In genomic region chr6:128308311-128308710, GRCm38 (mm10) we compare ENCODE assay signal across 8 mouse cellular contexts. TPM values are rescaled to one million over a fixed set of nuclear protein-coding genes. Genes with fewer than 3 reads are reported as not detected.
DNase-seq lines count a peak whose midpoint lies in the region; ATAC-seq lines count a peak whose summit lies in the region.

No protein-coding gene starts in this region.

- no peaks in the 10 kb centered on the region for H3K9me3 ChIP-seq in midbrain, embryonic 10.5 days (replicated peaks)
- no peaks in the 10 kb centered on the region for H3K9me3 ChIP-seq in midbrain, embryonic 15.5 days
- H3K9me3 ChIP-seq in embryonic facial prominence, embryonic 11.5 days (replicated peaks; ENCODE audit: control insufficient read depth, low read length), result no peaks in the 10 kb centered on the region
- no peaks in the 10 kb centered on the region for H3K9me3 ChIP-seq in midbrain, embryonic 12.5 days

- H3K27me3 ChIP-seq in midbrain, embryonic 10.5 days (ENCODE audit: low read depth, poor library complexity, severe bottlenecking), result 0 out of 2 replicates have a peak, but pooled peaks cover 3% of the 10 kb centered on the region
- H3K27me3 ChIP-seq in midbrain, embryonic 15.5 days (replicated peaks), result no peaks in the 10 kb centered on the region; the same call in 1 of the 2 replicates
- H3K27me3 ChIP-seq in embryonic facial prominence, embryonic 11.5 days (ENCODE audit: control insufficient read depth, insufficient read depth, low read length), result no peaks in the 10 kb centered on the region
- no peaks in the 10 kb centered on the region; the same call in 1 of the 2 replicates for H3K27me3 ChIP-seq in midbrain, embryonic 12.5 days

- no peak overlapping the region for H3K4me2 ChIP-seq in midbrain, embryonic 15.5 days
- H3K4me2 ChIP-seq in embryonic facial prominence, embryonic 11.5 days (ENCODE audit: low read depth, low read length), result no peak overlapping the region
- no peak overlapping the region for H3K4me2 ChIP-seq in midbrain, embryonic 12.5 days (replicated peaks)

- H3K9ac ChIP-seq in midbrain, embryonic 15.5 days, result no peak overlapping the region
- no peak overlapping the region for H3K9ac ChIP-seq in embryonic facial prominence, embryonic 11.5 days (replicated peaks; ENCODE audit: low read length)
- no peak overlapping the region for H3K9ac ChIP-seq in midbrain, embryonic 12.5 days (replicated peaks)

- no peaks in the 10 kb centered on the region for H3K36me3 ChIP-seq in midbrain, embryonic 10.5 days
- no peaks in the 10 kb centered on the region for H3K36me3 ChIP-seq in midbrain, embryonic 15.5 days (replicated peaks)
- no peaks in the 10 kb centered on the region for H3K36me3 ChIP-seq in embryonic facial prominence, embryonic 11.5 days (replicated peaks; ENCODE audit: control insufficient read depth, insufficient read depth, low read depth, low read length)
- no peaks in the 10 kb centered on the region for H3K36me3 ChIP-seq in midbrain, embryonic 12.5 days

- no peak overlapping the region for H3K4me3 ChIP-seq in midbrain, embryonic 10.5 days
- H3K4me3 ChIP-seq in midbrain, embryonic 15.5 days, result no peak overlapping the region
- no peak overlapping the region for H3K4me3 ChIP-seq in embryonic facial prominence, embryonic 11.5 days (ENCODE audit: low read depth, low read length)
- no peak overlapping the region for H3K4me3 ChIP-seq in midbrain, embryonic 12.5 days

- H3K4me1 ChIP-seq in midbrain, embryonic 10.5 days, result no peaks in the 10 kb centered on the region
- no peaks in the 10 kb centered on the region for H3K4me1 ChIP-seq in midbrain, embryonic 15.5 days
- no peaks in the 10 kb centered on the region for H3K4me1 ChIP-seq in embryonic facial prominence, embryonic 11.5 days (ENCODE audit: control insufficient read depth, insufficient read depth, low read length)
- H3K4me1 ChIP-seq in midbrain, embryonic 12.5 days, result no peaks in the 10 kb centered on the region

- 28% methylated on average over 4 of the region's 4 CpGs for WGBS in midbrain, embryonic 10.5 days
- 32% methylated on average over 4 of the region's 4 CpGs for WGBS in midbrain, embryonic 15.5 days
- WGBS in embryonic facial prominence, embryonic 11.5 days, result 36% methylated on average over 4 of the region's 4 CpGs
- WGBS in midbrain, embryonic 12.5 days, result 31% methylated on average over 4 of the region's 4 CpGs

- ATAC-seq in midbrain, embryonic 15.5 days (replicated peaks), result no peak
- peak; percentile 70; the same call in 1 of the 2 replicates for ATAC-seq in embryonic facial prominence, embryonic 11.5 days (replicated peaks; ENCODE audit: insufficient number of reproducible peaks, low FRiP score, low TSS enrichment, low read depth)
- ATAC-seq in hematopoietic stem cell, adult 5-6 weeks (replicated peaks in 1 of 2; ENCODE audit: insufficient read depth in 1 of 2, low FRiP score in 2 of 2, low TSS enrichment in 1 of 2, low read depth in 1 of 2, poor library complexity in 2 of 2, severe bottlenecking in 2 of 2), result peak; percentile 42 to 58; a peak in 1 of 4 replicates
- ATAC-seq in midbrain, embryonic 12.5 days (ENCODE audit: low FRiP score, low read depth), result peak; percentile 23; the same call in 1 of the 2 replicates

- peak; percentile 82 for DNase-seq in midbrain, embryonic 10.5 days (ENCODE audit: low spot score)
- DNase-seq in adrenal gland, postnatal 10 days, result peak; percentile 69
- peak; percentile 83 for DNase-seq in embryonic facial prominence, embryonic 11.5 days (ENCODE audit: low spot score)
- peak; percentile 35 to 39 for DNase-seq in layer of hippocampus, postnatal 36 days
- DNase-seq in thymus, postnatal 36 days, result peak; percentile 37 to 41

- no peak overlapping the region for H3K27ac ChIP-seq in midbrain, embryonic 10.5 days (replicated peaks)
- no peak overlapping the region for H3K27ac ChIP-seq in midbrain, embryonic 15.5 days
- no peak overlapping the region for H3K27ac ChIP-seq in embryonic facial prominence, embryonic 11.5 days (replicated peaks; ENCODE audit: low read depth, low read length)
- H3K27ac ChIP-seq in midbrain, embryonic 12.5 days (replicated peaks), result no peak overlapping the region

RNA-seq across cellular contexts. Expression of gene Tead4, which starts 7.7 kb away (rescaled TPM):
- 1.7 TPM in 2 replicates for polyA plus RNA-seq in midbrain, embryonic 10.5 days (2016; fragmentation: Nextera tagmentation; extraction: Ambion mirVana)
- 0.65 and 0.91 TPM in 2 replicates for polyA plus RNA-seq in midbrain, embryonic 15.5 days (2015; fragmentation: Nextera tagmentation; extraction: Ambion mirVana)
- total RNA-seq in adrenal gland, postnatal 10 days (2021), result 1 to 10 TPM; 4.4 to 4.6 TPM
- 1.4 and 2.3 TPM in 2 replicates for polyA plus RNA-seq in embryonic facial prominence, embryonic 11.5 days (2014; fragmentation: Nextera tagmentation; extraction: Ambion mirVana)
- total RNA-seq in hematopoietic stem cell, adult 5-6 weeks (2017), result not detected in 2 replicates
- total RNA-seq in layer of hippocampus, postnatal 36 days (2021), result 1 to 10 TPM in 1 of 2 experiments, under 1 TPM in 1; 0.57 to 1.1 TPM
- 0.93 and 1.5 TPM in 2 replicates for polyA plus RNA-seq in midbrain, embryonic 12.5 days (2016; fragmentation: Nextera tagmentation; extraction: Ambion mirVana)

RNA-seq across cellular contexts. Expression of gene Tulp3, which starts 47.3 kb away (rescaled TPM):
- 21.7 and 22.5 TPM in 2 replicates for polyA plus RNA-seq in midbrain, embryonic 10.5 days (2016; fragmentation: Nextera tagmentation; extraction: Ambion mirVana)
- polyA plus RNA-seq in midbrain, embryonic 15.5 days (2015; fragmentation: Nextera tagmentation; extraction: Ambion mirVana), result 16.2 and 17.6 TPM in 2 replicates
- total RNA-seq in adrenal gland, postnatal 10 days (2021), result 10 to 100 TPM; 24.2 to 27.2 TPM
- polyA plus RNA-seq in embryonic facial prominence, embryonic 11.5 days (2014; fragmentation: Nextera tagmentation; extraction: Ambion mirVana), result 16.6 and 18.2 TPM in 2 replicates
- 0.56 and 1.5 TPM in 2 replicates for total RNA-seq in hematopoietic stem cell, adult 5-6 weeks (2017)
- 10 to 100 TPM; 19.6 to 24.0 TPM for total RNA-seq in layer of hippocampus, postnatal 36 days (2021)
- polyA plus RNA-seq in midbrain, embryonic 12.5 days (2016; fragmentation: Nextera tagmentation; extraction: Ambion mirVana), result 19.0 and 19.7 TPM in 2 replicates

RNA-seq across cellular contexts. Expression of gene Rhno1, which starts 54.4 kb away (rescaled TPM):
- 185 and 190 TPM in 2 replicates for polyA plus RNA-seq in midbrain, embryonic 10.5 days (2016; fragmentation: Nextera tagmentation; extraction: Ambion mirVana)
- 86.1 and 89.4 TPM in 2 replicates for polyA plus RNA-seq in midbrain, embryonic 15.5 days (2015; fragmentation: Nextera tagmentation; extraction: Ambion mirVana)
- 10 to 100 TPM; 21.7 to 30.1 TPM for total RNA-seq in adrenal gland, postnatal 10 days (2021)
- polyA plus RNA-seq in embryonic facial prominence, embryonic 11.5 days (2014; fragmentation: Nextera tagmentation; extraction: Ambion mirVana), result 172 and 174 TPM in 2 replicates
- 49.2 and 50.2 TPM in 2 replicates for total RNA-seq in hematopoietic stem cell, adult 5-6 weeks (2017)
- total RNA-seq in layer of hippocampus, postnatal 36 days (2021), result 10 to 100 TPM; 20.4 to 20.8 TPM
- 159 and 171 TPM in 2 replicates for polyA plus RNA-seq in midbrain, embryonic 12.5 days (2016; fragmentation: Nextera tagmentation; extraction: Ambion mirVana)

RNA-seq across cellular contexts. Expression of gene Foxm1, which starts 54.5 kb away (rescaled TPM):
- 66.0 and 72.7 TPM in 2 replicates for polyA plus RNA-seq in midbrain, embryonic 10.5 days (2016; fragmentation: Nextera tagmentation; extraction: Ambion mirVana)
- 5.7 and 7.6 TPM in 2 replicates for polyA plus RNA-seq in midbrain, embryonic 15.5 days (2015; fragmentation: Nextera tagmentation; extraction: Ambion mirVana)
- 10 to 100 TPM; 15.3 to 16.6 TPM for total RNA-seq in adrenal gland, postnatal 10 days (2021)
- 40.7 and 43.4 TPM in 2 replicates for polyA plus RNA-seq in embryonic facial prominence, embryonic 11.5 days (2014; fragmentation: Nextera tagmentation; extraction: Ambion mirVana)
- 11.6 and 15.2 TPM in 2 replicates for total RNA-seq in hematopoietic stem cell, adult 5-6 weeks (2017)
- total RNA-seq in layer of hippocampus, postnatal 36 days (2021), result 1 to 10 TPM; 1.6 to 2.2 TPM
- polyA plus RNA-seq in midbrain, embryonic 12.5 days (2016; fragmentation: Nextera tagmentation; extraction: Ambion mirVana), result 61.0 and 67.7 TPM in 2 replicates
